Mouse (Mus musculus) urinary bladder, postnatal 4 days (tissue): Measurements from ENCODE around the gene Cmtm8.

Experiments used
- DNase-seq, 2 experiments: peaks; one replicate each; pipeline ENCODE4 v3.0.0; 2021 to 2022; ENCODE audit warnings: low spot score in 2 of 2

The Cmtm8 gene

DNA sequence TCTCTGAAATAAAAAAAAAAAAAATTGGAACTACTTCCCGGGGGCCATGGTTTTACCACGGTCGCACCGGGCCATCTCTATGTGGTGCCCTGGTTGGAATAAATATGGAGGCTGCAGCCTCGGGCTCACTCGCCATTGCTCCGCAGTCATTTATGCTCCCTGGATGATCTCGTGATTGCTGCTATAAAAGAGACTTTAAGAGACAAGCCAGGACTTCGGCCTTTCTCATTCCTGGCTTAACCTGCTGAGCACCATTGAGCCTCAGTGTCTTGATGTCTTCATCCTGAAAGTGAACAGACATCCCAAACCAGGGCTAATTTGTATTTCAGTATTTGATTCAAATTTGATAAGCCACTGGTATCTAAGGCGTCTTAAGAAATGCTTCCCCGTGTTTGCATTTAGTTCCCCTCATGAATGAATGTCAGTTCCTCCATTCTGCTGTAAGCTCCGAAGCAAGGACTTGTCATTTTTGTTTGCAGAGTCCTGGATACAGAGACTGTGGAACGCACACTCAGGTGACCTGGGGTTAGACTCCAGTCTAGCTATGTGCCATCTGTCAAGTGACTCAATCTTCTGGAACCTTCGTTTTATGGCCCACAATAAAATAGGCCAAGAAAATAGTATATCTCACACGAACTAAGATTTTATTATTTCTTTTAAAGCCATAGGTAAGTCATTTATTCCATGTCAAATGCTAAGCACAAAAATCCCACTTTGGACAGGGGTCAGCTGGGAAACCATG is 22.2 kb downstream of the Cmtm8 start:
- no peak for DNase-seq

DNA sequence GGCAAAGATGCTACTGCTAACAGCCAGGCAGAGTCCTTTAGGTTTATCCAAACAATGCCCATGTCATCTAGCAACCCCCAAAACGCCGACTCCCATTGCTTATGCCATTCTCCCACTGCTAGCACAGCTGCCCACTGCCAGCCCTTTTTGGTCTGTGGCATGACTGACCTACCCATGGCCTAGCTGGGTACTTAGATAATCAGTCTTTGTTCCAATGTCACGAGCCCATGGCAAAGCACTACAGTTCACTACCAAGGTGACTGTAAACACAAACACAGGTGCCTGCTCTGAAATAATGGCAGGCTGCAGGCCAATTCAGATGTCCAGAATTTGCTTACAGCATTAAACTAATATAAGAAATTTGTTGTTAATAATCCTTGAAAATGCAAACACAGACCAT is 25.0 kb downstream of the Cmtm8 start:
- DNase-seq = no peak

- no peak for DNase-seq
Measured at GRCm38 (mm10) chr9:114817012-114817411, 26.9 kb downstream of the Cmtm8 start.

DNA sequence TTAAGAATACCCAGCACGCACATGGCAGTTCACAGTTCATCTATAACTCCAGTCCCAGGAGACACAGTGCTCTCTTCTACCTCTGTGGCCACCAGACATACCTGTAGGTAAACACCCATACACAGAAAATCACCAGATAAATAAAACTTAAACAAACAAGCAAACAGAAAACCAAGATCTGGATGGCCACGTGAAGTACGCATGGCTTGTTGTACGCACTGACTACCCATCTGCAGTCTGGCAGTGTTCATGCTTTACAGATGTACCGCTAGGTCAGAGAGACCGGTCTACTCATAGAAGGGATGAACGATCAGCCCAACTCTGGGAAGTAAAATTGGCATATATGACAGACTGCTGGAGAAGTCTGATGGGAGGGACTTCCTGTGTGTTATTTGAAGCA is 27.8 kb downstream of the Cmtm8 start:
- no peak for DNase-seq

DNA sequence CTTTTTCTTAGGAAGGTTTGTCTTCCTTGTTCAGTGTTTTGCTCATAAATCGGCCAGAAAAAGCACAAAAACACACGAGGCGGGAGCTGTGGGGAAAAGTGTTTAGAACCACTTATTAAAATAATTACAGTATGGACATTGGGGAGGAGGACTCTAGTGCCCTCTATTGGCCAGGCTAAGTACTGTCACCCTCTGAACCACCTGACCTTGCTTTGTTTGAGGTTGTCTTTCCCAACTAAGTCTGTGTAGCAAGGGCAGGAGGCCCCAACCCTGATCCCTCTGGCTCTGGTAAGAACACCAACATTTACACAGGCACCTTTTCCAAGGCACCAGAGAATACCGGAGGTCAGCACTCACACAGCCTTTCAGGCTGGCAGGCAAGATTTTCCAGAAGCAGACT is 28.6 kb downstream of the Cmtm8 start:
- DNase-seq = no peak

DNA sequence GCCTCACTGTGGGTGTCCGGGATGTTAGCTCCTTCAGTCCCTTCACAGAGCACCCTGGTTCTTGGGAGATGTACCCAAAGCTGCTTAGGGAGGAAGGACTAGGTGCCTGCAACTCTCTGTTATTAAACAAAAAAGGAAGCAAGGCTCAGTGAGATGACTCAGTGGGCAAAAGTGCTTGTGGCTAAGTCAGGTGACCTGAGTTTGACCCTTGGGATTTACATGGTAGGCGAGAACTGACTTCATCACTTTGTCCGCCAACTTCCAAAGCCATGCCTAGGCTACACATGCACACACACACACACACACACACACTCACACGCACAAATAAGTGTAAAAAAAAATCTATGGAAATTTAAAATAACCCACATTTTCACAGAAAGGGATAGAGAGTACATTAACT is 32.0 kb downstream of the Cmtm8 start:
- DNase-seq = no peak

DNA sequence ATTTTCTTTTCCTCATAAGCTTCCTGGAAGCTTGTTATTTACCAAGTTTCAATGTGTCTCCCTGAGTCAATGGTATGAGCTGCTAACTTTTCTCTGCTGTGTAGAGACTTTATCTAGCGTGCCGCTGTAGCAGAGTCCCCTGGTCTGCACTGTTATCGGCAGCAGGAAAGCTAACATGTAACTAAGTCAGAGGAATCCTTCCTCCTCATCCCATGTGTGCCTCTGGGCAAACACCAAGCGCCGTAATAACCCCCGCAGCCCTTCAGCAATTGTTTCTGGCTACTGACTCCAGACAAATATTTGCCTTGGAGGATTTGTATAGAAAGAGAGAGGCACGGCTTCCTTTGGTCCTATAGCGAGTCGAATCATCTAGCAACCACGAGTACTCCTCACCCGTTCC is 33.1 kb downstream of the Cmtm8 start:
- DNase-seq = no peak

GRCm38 (mm10) chr9:114808671-114809070 is 35.3 kb downstream of the Cmtm8 start:
- DNase-seq = no peak

DNA sequence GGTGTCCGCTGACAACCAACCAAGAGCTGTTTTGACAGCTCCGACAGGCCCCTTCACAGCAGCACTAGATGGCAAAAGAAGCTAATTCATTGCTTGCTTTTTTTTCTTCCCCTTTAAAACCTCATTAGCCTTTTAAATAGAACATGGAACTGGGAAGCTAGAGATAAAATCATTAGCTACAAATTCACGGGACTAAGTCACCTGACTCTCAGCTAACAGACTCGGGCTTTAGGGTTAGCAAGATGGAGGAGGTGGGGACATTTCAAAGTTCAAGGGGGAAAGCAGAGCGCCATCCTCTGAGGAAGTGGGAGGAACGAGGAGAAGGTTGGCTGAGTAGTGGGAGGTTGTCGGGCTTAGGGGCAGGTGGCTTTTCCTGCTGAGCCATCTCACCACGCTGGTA is 36.7 kb downstream of the Cmtm8 start:
- DNase-seq = no peak

GRCm38 (mm10) chr9:114805151-114805671 is 38.7 kb downstream of the Cmtm8 start:
- no peak for DNase-seq

DNA sequence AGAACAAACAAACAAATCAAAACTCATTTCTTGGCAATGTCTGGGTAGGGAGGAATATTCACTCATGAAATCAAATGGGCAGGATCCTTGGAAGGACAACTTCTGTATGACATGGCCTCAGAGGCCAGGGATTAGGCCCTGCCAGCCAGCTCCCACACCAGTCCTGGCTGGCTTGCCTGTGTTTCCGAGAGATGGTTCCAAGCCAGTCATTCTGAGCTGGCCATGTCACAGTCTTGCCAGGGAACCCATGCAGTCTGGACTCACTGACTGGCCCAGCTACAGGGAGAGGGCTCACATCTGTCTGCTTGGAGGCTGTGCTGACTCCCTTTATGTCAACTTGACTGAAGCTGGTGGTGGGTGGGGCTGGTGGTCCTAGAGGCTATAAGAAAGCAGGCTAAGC is 41.8 kb downstream of the Cmtm8 start:
- DNase-seq = no peak

- DNase-seq = no peak
Measured at GRCm38 (mm10) chr9:114801301-114801700, 42.7 kb downstream of the Cmtm8 start.

DNA sequence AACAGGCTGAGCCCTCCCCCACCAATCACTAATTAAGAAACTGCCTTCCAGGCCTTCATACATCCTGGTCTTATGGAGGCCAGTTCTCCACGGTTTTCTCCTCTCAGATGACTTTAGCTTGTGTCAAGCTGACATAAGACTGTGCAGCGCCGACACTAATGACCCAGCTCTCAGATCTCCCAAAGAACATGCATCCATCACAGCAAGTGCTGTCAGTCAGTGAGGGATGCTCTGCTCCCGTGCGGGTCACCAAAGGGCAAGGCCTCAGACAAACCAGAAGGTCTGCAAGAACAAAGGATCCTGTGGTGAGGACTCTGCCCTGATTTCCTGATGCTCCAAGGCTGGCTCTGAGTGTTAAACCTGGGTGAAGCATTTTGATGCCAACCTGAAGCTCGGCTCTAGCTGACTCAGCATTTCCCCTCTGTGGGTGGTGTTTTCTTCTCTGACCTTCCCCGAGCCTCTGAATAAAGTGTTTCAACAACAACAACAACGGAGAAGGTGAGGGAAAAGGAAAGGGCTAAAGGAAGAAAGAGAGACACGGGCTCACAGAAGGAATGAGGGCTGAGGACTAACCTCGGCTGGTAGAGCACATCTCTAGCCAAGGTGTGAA is 44.4 kb downstream of the Cmtm8 start:
- DNase-seq = no peak

- no peak for DNase-seq
Measured at GRCm38 (mm10) chr9:114798845-114799244, 45.1 kb downstream of the Cmtm8 start.

- DNase-seq = peak; percentile 79 to 89
Measured at GRCm38 (mm10) chr9:114797329-114798004, 46.5 kb downstream of the Cmtm8 start.

- DNase-seq = no peak
Measured at GRCm38 (mm10) chr9:114796473-114797050, 47.4 kb downstream of the Cmtm8 start.

DNA sequence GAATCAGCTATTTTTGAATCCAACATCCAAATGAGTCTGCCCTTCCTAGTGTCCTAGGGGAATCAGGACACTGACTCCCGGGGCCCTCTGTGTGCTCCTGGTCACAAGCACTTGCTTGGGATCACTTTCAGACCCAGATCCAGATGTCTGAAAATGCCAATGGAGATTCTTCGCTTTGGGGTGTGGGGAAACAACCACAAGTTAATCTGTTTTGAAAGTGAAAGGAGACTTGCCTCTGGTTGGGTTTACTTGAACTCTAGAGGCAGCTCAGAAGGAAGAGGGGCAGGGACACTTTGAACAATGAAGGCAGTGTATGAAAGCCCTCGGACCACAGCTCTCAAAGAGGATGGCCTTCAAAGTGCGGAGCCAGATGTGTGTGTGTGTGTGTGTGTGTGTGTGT is 49.5 kb downstream of the Cmtm8 start:
- no peak for DNase-seq

DNA sequence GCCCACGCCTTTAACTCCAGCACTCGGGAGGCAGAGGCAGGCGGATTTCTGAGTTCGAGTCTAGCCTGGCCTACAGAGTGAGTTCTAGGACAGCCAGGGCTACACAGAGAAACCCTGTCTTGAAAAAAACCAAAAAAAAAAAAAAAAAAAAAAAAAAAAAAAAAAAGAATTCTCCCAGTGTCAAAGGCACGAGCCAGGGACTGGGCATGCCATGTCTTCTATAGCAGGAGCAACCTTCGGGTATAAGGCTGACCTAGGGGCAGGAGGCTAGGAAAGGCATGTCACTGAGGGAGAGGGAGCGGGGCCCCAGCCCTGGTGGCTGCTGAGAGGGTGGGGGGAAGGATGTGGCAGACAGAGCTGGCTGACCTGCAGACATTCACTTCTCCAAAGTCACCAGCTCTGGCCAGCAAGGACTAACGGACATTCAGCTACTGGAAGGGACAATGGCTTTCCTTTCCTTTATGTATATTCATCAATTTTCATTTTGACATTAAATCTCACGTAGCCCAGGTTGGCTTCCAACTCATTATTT is 50.1 kb downstream of the Cmtm8 start:
- DNase-seq = no peak

GRCm38 (mm10) chr9:114789989-114790388 is 54.0 kb downstream of the Cmtm8 start:
- DNase-seq = no peak

- no peak for DNase-seq
Measured at GRCm38 (mm10) chr9:114789557-114789956, 54.4 kb downstream of the Cmtm8 start.

GRCm38 (mm10) chr9:114788697-114789096 is 55.3 kb downstream of the Cmtm8 start:
- DNase-seq = no peak

- no peak for DNase-seq
Measured at GRCm38 (mm10) chr9:114787716-114788115, 56.2 kb downstream of the Cmtm8 start.
